Mouse (Mus musculus): ENCODE measurements around the gene Gm36079. TPM values are rescaled to one million over a fixed set of nuclear protein-coding genes. Genes with fewer than 3 reads are reported as not detected.
"Not testable (repeated sequence)": the region's sequence is repeated elsewhere in the genome, so short reads cannot be mapped to it uniquely, and the experiment has no call there.

The Gm36079 gene
- not detected in 2 replicates for polyA plus RNA-seq (2016; fragmentation: Nextera tagmentation; extraction: Ambion mirVana)

DNA sequence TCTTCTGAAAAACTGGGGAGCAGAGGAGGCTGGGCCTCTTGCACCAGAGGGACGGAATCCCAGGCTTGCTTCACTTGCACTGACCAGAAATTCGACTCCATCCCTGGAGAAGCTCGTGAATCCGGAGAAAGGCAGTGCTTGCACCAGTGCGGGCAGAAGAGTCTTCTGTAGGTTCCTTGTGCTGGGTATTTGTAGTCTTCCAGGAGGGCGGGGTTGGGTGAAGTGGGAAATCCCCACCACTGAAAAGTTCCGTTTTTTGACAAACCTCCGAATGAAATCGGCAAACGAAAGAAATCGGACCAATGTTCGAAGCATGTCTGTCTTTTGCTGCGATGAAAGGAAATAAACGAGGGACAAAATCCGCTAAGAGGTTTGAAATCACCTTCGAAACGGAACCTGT is at the start of gene Gm36079:
Gene Gm36079 (minus strand): TSS at position 101 of the 400 bp plus-strand sequence.
- peaks cover 31% of the 10 kb centered on the region for H3K27me3 ChIP-seq (ENCODE audit: insufficient read depth, poor library complexity, severe bottlenecking)
- H3K9me3 ChIP-seq; H3K27ac ChIP-seq; H3K36me3 ChIP-seq; DNase-seq (ENCODE audit: low spot score); H3K4me1 ChIP-seq (replicated peaks); H3K4me3 ChIP-seq: not testable (repeated sequence)
- WGBS = 2% methylated on average over 7 of the region's 17 CpGs

DNA sequence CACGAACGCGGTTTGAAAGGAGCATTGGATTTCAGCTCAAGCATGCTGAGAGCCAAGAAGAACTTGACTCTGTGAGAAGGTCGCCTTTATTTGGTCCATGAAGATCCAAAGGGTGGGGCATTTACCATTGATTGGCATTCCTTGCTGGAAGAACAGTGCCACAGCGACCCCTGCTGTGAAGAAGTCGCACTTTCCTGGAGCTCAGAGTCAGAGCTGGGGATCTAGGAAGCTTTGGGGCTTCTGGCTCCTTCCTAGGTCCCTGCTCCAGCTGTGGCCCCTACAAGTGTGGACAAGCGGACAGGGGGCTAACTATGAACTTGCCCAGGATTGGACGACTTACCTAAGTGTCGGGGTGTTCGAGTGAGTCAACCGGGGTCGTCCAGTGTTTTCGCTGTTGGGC is 44.1 kb upstream of the Gm36079 start:
- WGBS = no CpG with 5 or more reads among the region's 13 CpGs
- not testable (repeated sequence) for DNase-seq (ENCODE audit: low spot score); H3K27me3 ChIP-seq (ENCODE audit: insufficient read depth, poor library complexity, severe bottlenecking); H3K36me3 ChIP-seq; H3K27ac ChIP-seq; H3K9me3 ChIP-seq; H3K4me3 ChIP-seq; H3K4me1 ChIP-seq (replicated peaks)

DNA sequence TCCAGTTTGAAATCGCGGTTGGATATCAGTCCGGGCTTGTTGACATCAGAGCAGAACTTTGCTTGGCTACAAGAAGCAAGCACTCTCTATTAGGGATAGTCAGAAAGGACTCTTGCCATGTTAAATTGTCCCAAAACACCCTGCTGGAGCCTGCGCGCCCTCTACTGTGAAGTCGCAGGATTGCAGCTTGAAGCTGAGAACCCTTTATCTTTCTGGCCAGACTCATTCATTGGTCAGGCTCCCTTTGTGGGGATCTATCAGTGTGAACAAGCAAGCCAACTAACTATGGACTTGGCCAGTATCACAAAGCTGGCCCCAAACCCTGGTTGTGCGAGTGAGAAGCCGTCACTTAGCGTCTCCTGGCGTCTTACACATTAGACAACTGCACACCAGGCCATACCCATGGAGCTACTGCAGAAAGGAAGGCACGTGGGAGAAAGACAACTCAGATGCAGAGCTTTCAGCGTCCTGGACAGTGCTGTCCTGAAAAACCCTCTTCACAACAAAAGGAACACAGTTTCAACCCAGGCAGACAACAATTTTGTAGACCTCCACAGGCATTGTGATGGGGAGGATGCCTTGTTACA is 43.3 kb upstream of the Gm36079 start:
- DNase-seq (ENCODE audit: low spot score); H3K4me3 ChIP-seq: not testable (repeated sequence)
- WGBS = no CpG with 5 or more reads among the region's 12 CpGs

DNA sequence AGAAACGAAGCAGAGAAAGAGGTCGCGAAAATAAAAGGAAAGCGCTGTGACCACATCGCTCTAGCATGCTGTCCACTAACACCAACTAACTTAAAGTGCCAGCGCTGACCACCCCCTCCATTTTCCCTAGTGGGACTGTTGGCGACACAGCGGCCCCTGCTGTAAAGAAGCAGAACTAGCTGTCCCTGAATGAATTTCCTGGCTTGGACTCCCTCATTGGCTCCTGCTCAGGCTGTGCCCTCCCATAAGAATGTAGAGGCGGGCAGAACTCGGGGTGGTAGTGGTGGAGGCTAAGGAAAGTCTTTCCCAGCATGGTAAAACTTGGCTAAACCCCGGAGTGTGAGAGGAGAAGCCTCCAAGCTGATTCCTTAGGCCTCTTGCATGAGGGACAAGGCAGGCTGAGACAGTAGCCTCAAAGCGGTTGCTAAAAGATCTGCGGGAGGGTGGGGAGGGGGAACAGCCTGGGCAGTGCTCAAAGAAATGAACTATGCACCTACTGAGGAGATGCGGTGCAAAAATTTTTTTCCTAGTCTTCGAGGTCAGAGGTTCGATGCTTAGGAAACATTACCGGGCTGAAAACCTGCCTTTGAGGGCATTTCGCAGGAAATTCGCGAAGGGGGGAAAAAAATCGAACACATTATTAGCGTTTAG is 36.8 kb upstream of the Gm36079 start:
- not testable (repeated sequence) for H3K27me3 ChIP-seq (ENCODE audit: insufficient read depth, poor library complexity, severe bottlenecking); H3K9me3 ChIP-seq; DNase-seq (ENCODE audit: low spot score); H3K4me1 ChIP-seq (replicated peaks); H3K36me3 ChIP-seq; H3K27ac ChIP-seq; H3K4me3 ChIP-seq
- WGBS = no CpG with 5 or more reads among the region's 22 CpGs

More for the DNA sequence above, 43.3 kb upstream of the Gm36079 start:
- not testable (repeated sequence) for H3K4me1 ChIP-seq (replicated peaks); H3K27me3 ChIP-seq (ENCODE audit: insufficient read depth, poor library complexity, severe bottlenecking); H3K36me3 ChIP-seq; H3K27ac ChIP-seq; H3K9me3 ChIP-seq

DNA sequence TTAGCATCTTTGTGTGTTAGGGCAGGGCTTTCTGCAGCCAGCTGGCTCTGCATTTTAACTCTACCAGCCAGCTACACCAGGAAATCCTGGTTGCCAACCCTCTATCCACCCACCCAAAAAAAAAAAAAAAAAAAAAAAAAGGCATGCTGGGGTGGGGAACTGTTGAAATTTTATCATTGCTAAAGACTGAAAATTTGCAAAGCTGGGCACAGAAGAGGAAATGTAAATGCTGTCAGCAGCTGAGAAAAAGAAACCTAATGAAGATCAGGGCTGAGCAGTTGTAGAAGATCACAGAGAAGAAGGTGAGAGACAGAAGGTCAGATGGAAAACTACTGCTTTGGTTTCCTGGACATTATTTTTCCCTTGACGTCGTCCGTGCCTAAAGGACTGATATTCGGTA is 36.1 kb upstream of the Gm36079 start:
- not testable (repeated sequence) for H3K27me3 ChIP-seq (ENCODE audit: insufficient read depth, poor library complexity, severe bottlenecking); H3K27ac ChIP-seq; DNase-seq (ENCODE audit: low spot score); H3K9me3 ChIP-seq; H3K36me3 ChIP-seq; H3K4me3 ChIP-seq; H3K4me1 ChIP-seq (replicated peaks)
- no CpG with 5 or more reads among the region's 4 CpGs for WGBS

DNA sequence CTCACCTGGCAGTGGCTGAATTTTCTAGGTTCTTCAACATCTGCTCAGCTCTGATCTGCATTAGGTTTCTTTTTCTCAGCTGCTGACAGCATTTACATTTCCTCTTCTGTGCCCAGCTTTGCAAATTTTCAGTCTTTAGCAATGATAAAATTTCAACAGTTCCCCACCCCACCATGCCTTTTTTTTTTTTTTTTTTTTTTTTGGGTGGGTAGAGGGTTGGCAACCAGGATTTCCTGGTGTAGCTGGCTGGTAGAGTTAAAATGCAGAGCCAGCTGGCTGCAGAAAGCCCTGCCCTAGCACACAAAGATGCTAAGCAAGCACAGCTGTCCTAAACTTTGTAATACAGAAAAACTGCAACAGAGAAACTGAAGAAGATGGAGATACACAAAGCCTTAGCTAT is 25.3 kb upstream of the Gm36079 start, which contains the start of gene Gm21188:
Gene Gm21188 (minus strand): TSS at position 110 of the 400 bp plus-strand sequence.
- not testable (repeated sequence) for H3K4me1 ChIP-seq (replicated peaks); H3K27me3 ChIP-seq (ENCODE audit: insufficient read depth, poor library complexity, severe bottlenecking); H3K4me3 ChIP-seq

DNA sequence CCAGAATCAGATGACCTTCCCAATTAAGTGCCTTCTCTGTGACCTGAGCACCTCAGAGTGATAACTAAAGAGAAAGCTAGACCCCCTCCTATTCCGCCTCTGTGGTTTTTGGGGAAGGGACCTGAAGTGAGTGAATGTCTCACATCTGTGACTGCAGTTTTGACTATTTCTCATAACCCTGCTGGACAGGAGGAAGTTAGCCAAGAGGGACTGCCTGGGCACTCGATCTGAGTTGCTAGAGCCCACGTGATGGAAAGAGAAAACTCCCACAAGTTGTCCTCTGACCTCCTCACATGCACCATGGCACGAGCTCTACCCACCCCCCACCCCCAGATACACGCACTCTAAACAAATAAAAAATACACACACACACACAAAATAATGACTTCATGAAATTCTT is 21.8 kb upstream of the Gm36079 start:
- not testable (repeated sequence) for H3K4me1 ChIP-seq (replicated peaks); H3K4me3 ChIP-seq; DNase-seq (ENCODE audit: low spot score); H3K9me3 ChIP-seq; H3K27me3 ChIP-seq (ENCODE audit: insufficient read depth, poor library complexity, severe bottlenecking); H3K27ac ChIP-seq; H3K36me3 ChIP-seq
- WGBS = no CpG with 5 or more reads among the region's 5 CpGs

More for the DNA sequence above, 25.3 kb upstream of the Gm36079 start, which contains the start of gene Gm21188:
- H3K27ac ChIP-seq; H3K36me3 ChIP-seq; DNase-seq (ENCODE audit: low spot score); H3K9me3 ChIP-seq: not testable (repeated sequence)

DNA sequence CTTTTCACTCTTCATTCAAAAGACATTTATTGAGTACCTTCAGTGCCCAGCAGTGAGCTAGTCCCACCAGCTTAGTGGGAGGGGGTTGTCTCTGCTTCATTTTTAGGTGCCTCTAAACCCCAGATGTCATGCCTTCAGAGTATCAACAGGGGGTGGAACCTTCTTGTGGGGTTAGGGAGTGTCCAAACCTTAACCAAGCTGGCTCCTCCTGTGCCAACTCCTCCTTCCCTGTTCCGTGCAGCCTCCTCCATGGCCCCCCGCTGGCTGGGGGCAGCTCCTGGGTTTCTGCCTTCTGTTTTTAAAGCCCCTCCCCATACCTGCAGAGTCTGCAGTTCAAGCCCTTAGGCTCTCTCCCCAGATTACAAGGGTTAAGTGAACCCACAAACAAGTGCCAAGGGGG is 21.4 kb upstream of the Gm36079 start:
- WGBS = no CpG with 5 or more reads among the region's 2 CpGs
- not testable (repeated sequence) for H3K27me3 ChIP-seq (ENCODE audit: insufficient read depth, poor library complexity, severe bottlenecking); H3K4me1 ChIP-seq (replicated peaks); H3K36me3 ChIP-seq; H3K4me3 ChIP-seq; H3K9me3 ChIP-seq; H3K27ac ChIP-seq; DNase-seq (ENCODE audit: low spot score)

DNA sequence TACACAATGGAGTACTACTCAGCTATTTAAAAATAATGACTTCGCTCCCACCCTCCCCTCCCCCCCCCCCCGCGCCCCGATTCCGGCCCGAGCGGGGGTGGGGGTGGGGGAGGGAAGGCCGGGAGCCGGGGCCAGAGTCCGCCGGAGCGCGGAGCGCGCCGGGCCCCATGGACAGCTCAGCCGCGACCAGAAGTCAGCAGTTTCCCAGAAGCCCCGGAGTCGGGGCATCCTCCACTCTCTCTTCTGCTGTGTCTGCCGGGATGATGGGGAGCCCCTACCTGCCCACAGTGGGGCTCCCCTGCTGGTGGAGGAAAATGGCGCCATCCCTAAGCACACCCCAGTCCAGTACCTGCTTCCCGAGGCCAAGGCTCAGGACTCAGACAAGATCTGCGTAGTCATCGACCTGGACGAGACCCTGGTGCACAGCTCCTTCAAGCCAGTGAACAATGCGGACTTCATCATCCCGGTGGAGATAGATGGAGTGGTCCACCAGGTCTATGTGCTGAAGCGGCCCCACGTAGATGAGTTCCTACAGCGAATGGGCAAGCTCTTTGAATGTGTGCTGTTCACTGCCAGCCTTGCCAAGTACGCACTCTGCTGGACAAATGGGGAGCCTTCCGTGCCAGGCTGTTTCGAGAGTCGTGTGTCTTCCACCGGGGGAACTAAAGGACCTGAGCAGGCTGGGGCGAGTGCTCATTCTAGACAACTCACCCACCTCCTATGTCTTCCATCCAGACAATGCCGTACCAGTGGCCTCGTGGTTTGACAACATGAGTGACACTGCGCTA is 19.8 kb upstream of the Gm36079 start:
- H3K9me3 ChIP-seq; H3K36me3 ChIP-seq; H3K4me1 ChIP-seq (replicated peaks); DNase-seq (ENCODE audit: low spot score); H3K4me3 ChIP-seq; H3K27ac ChIP-seq: not testable (repeated sequence)
- WGBS = 2% methylated on average over 18 of the region's 40 CpGs
- peaks cover 17% of the 10 kb centered on the region for H3K27me3 ChIP-seq (ENCODE audit: insufficient read depth, poor library complexity, severe bottlenecking)

DNA sequence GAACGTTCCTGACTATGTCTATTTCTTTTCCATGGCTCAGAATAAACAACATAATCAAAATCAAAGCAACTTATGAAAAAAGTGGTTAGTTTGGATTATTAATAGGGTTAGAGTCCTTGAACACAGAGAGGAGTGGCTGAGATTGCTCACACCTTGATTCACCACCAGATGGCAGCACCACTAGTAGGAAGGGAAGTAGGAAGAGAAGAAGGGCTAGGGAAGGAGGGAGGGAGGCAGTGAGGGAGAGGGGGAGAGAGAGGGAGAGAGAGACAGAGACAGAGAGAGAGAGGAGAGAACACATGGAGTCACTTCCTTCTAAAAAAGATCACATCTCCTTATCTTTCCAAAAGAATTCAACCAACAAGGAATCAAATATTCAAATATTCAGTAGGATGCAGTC is 14.3 kb upstream of the Gm36079 start:
- WGBS = no CpG with 5 or more reads among the region's 1 CpGs
- H3K4me1 ChIP-seq (replicated peaks); DNase-seq (ENCODE audit: low spot score); H3K9me3 ChIP-seq; H3K4me3 ChIP-seq; H3K36me3 ChIP-seq; H3K27ac ChIP-seq: not testable (repeated sequence)
- peaks cover 35% of the 10 kb centered on the region for H3K27me3 ChIP-seq (ENCODE audit: insufficient read depth, poor library complexity, severe bottlenecking)

DNA sequence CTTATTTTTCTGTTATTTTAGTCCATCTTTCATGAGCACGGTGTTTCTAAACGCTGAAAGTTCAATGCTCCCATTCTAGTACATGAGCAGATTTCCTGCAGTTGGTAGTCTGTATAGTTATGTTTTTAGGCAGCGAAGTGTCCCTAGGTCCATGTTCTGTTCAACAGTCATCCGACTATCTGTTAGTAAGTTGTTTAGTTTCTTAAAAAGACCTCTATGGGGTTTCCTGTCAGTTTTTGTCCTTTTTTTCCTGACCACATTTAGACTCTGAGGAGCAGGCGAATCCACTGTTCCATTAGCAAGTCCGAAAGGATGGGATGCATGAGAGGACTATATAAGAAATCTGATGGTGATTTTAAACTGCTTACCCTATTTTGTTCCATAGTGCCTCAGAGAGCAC is 11.1 kb upstream of the Gm36079 start:
- not testable (repeated sequence) for DNase-seq (ENCODE audit: low spot score); H3K9me3 ChIP-seq; H3K36me3 ChIP-seq; H3K4me1 ChIP-seq (replicated peaks); H3K27ac ChIP-seq; H3K4me3 ChIP-seq
- WGBS = 5% methylated on average over 6 of the region's 6 CpGs
- H3K27me3 ChIP-seq (ENCODE audit: insufficient read depth, poor library complexity, severe bottlenecking) = peaks cover 51% of the 10 kb centered on the region

DNA sequence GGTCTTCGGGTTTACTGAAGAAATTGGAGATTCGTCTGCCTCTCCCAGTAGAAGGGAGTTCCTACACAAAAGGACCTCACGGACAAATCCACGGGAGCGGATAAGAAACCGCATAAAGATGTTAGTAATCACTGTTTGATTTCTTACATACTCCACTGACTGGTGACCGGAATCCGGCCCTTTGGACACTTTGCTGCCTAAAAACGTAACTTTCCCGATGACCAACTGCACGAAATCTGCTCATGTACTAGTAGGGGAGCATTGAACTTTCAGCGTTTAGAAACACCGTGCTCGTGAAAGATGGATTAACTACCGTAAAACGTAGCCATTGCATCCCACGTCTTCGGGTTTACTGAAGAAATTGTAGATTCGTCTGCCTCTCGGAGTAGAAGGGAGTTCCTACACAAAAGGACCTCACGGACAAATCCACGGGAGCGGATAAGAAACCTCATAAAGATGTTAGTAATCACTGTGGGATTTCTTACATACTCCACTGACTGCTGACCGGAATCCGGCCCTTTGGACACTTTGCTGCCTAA is 9.8 kb upstream of the Gm36079 start:
- H3K4me1 ChIP-seq (replicated peaks); H3K9me3 ChIP-seq; H3K27ac ChIP-seq; H3K36me3 ChIP-seq; H3K4me3 ChIP-seq: not testable (repeated sequence)
- peak; percentile 6 for DNase-seq (ENCODE audit: low spot score)
- peaks cover 45% of the 10 kb centered on the region for H3K27me3 ChIP-seq (ENCODE audit: insufficient read depth, poor library complexity, severe bottlenecking)
- 2% methylated on average over 25 of the region's 25 CpGs for WGBS

DNA sequence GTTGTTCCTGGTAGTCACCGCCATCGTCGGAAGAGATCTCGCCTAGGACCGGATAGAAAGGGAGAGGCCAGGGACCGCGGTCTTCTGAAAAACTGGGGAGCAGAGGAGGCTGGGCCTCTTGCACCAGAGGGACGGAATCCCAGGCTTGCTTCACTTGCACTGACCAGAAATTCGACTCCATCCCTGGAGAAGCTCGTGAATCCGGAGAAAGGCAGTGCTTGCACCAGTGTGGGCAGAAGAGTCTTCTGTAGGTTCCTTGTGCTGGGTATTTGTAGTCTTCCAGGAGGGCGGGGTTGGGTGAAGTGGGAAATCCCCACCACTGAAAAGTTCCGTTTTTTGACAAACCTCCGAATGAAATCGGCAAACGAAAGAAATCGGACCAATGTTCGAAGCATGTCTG is 8.3 kb upstream of the Gm36079 start:
- 1% methylated on average over 11 of the region's 18 CpGs for WGBS
- not testable (repeated sequence) for H3K4me3 ChIP-seq; DNase-seq (ENCODE audit: low spot score); H3K36me3 ChIP-seq; H3K27ac ChIP-seq; H3K4me1 ChIP-seq (replicated peaks); H3K9me3 ChIP-seq
- H3K27me3 ChIP-seq (ENCODE audit: insufficient read depth, poor library complexity, severe bottlenecking) = peaks cover 44% of the 10 kb centered on the region
